Mouse (Mus musculus): ENCODE data around the gene Setdb1. TPM values are rescaled to one million over a fixed set of nuclear protein-coding genes. Genes with fewer than 3 reads are reported as not detected.
"Not testable (repeated sequence)": the region's sequence is repeated elsewhere in the genome, so short reads cannot be mapped to it uniquely, and the experiment has no call there.

Gene Setdb1
- total RNA-seq (2021) = 27.1 and 28.0 TPM in 2 replicates
- long read RNA-seq, experiment 1, full-length matches to known transcripts = 9 of 23 reads
- long read RNA-seq, experiment 1, partial matches to known transcripts = 3 of 23 reads
- long read RNA-seq, experiment 1, other reads (novel, unspliced or antisense) = 11 of 23 reads
- long read RNA-seq, experiment 2, full-length matches to known transcripts = 2 of 15 reads
- long read RNA-seq, experiment 2, partial matches to known transcripts = 10 of 15 reads
- long read RNA-seq, experiment 2, other reads (novel, unspliced or antisense) = 3 of 15 reads

DNA sequence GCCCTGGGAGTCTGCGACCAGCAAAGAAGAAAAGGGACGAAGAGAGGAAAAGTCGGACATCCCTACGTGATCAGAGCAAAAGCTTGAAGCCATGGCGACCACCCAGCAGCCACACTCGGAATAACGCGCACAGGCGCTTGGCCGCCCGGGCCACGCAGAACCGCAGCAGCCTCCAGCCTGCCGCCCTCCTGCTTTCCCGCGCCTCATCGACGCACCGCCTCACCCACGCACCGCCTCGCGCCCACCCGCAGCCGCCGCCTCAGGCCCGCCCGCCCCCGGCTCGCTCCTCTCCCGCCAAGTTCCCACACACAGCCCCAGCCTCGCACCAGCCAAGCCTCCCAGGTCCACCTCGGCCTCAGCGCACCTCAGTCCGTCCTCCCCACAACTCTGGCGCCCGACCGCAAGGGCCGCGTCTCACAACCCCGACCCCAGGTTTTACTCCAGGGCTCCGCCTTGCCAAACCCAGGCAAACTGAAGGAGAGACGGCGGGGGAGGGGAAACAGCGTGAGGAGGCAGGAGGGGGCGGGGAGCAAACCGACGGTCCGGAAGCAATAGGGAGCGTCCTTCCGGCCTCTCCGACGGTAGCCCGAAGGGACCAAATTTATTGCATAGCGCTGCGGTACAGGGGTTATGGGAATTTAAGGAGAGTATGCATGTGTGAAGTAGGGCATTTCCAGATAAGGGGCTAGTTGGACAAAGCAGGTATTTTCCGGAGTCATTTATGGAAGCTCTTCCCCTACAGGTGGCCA is at the start of gene Setdb1:
Setdb1 (minus strand) TSS at position 502 of the 749 bp plus-strand sequence.
- DNase-seq = peak; percentile 98

DNA sequence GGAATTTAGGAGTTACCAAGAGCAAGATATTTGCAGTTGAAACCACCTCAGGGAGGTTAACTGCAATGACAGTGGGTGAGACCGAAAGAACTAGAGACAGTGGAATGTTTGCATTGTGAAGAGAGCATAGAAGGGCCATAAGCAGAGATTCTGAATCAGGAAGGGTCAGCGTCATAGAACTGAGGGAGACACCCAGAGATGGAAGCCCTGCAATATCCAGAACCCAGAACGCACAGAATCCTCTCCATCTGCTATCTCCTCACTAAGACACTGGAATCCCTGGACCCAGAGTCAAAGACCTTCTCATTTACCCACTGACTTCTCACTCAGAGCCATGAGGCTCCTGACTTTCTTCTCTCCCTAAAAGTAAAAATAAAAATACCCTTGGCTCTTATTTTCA is 45.7 kb upstream of the Setdb1 start, which contains the start of gene 4930558C23Rik:
4930558C23Rik (minus strand) TSS at position 101 of the 400 bp plus-strand sequence.
- DNase-seq = no peak

DNA sequence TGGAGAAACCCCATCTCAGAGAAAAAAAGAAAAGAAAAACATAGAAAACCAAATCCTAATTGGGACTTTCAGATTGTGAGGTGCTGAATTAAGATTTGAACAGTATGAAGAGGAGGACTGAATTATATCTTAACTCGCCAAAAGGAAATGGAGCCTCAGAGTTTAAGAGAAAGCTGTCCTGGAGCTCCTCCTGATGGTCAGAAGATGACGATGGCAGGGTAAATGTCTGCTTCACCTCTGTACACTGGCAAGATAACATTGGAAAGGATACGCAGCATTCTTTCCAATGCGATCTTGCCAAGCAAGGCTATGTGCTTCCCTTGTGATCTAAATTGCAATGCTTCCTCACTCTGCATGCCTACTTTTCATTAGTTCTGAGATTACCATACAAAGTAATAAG is 37.4 kb upstream of the Setdb1 start:
- peak; percentile 18 for DNase-seq

DNA sequence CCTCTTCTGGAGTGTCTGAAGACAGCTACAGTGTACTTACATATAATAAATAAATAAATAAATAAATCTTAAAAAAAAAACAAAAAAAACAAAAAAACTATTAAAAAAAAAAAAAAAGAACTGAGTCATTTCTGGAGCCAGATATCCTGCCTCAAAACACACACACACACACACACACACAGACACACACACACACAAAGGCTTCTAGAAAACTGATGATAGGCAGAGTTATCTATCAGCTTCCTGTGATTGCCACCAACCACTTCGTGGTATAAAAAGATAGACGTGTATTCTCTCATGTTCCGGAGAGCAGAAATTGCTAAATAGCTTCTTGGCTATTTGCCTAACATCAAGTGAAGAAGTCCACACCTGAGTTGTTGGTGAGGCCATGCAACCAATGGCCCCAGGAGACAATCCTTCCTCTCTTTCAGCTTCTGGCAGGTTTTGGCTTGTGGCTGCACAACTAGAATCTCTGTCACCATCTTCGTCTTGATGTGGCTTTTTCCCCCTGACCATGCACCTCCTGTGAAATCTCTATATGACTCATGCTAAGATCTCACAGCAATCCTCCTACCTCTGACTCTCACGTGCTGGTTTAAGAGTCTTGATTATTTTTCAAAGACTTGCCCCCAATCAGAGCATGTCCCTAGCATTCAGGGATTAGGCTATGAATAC is 28.5 kb upstream of the Setdb1 start:
- no peak for DNase-seq

DNA sequence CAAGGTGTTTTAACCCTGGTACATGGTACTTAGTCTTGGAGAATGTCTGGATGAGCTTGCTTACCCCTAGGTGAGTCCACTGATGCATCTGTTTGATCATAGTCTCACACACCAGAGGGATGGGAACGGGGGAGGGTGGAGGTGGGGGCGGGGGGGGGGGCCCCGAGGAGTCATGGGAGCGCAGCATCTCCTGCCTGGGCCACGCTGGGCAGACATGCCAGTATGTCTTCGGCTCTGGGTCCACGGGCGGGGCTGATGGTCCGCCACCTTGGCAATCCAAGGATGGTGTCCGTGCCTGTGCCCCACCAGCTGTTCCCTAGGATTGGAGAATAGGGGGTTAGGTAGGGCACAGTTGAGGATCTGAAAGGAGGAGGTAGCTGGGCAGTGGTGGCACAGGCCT is 16.2 kb upstream of the Setdb1 start:
- no peak for DNase-seq

DNA sequence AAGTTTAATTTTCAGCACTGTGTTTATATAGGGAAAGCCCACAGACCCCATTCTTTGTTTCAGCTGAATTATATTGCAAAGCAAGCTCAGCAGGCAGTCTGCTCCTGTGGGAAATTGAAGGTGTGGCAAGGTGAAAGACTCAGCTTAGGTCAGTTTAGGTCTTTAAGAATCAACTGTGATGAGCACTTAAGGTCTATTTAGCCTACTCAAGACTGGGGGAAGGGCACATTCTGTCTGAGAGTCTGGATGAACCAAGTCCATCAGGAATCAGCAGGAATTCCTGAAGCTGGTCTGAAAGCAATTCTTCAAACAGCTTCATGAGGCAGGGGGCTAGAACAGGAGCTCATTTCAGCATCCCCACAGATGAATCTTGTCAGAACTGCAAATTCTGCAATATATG is 13.1 kb upstream of the Setdb1 start:
- DNase-seq = no peak

DNA sequence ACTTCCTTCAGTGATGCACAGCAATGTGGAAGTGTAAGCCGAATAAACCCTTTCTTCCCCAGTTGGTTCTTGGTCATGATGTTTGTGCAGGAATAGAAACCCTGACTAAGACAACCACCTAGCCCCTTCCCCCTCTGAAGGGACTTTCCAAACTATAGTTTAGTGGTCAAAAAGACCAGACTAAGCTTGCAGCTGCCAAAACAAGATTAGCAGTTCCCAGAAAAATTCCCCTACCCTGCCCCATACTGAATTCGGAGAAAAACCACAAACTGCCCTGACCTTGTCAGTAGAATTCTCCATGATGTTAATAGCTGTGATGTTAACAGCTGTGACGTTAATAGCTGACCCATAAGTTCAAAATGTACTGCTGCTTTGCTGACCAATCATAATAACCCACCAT is 3.3 kb upstream of the Setdb1 start:
- DNase-seq = not testable (repeated sequence)

DNA sequence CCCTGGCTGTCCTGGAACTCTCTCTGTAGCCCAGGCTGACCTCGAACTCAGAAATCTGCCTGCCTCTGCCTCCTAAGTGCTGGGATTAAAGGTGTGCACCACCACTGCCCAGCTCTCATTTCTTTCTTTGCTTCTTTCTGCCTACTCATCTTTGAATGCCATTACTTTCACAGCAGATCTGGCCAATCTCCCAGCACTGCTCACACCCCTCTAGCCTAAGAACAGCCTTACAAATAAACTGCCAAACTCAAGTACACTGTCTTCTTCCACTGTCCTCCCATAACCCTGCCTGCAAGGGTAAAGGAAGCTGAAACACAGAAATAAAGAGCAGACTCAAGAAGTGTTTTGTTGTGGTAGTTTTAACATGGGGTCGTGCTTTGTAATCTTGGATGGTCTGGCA is 744 bp upstream of the Setdb1 start:
- DNase-seq = no peak

DNA sequence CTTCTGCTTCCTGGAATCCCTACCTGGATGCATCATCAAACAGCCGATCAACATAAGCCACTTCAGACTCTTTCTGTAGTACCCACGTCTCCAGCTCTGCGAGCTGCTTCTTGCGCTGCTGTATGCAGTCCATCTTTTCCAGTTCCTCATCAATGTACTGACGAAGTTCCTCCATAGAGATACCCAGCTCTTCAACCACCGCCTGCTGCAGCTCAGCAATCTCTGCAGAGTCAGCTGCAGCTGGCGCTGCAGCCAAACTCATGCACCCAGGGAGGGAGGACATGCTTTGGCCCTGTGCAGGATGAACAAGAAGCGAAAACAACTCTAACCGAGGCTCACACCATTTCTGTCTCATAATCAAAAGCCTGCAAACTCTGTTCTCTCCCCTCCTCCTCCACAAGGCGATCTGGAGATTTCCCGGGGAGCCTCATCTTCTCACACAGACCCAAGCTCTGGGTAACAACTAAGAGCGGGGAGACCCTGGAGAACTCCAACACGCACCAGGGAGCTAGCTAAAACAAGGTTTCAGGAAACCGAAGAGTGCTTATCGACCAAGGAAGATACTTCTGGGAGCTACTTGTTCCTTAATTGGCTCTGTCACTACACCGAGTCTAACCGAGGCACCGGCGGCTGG is 974 bp downstream of the Setdb1 start:
- not testable (repeated sequence) for DNase-seq

DNA sequence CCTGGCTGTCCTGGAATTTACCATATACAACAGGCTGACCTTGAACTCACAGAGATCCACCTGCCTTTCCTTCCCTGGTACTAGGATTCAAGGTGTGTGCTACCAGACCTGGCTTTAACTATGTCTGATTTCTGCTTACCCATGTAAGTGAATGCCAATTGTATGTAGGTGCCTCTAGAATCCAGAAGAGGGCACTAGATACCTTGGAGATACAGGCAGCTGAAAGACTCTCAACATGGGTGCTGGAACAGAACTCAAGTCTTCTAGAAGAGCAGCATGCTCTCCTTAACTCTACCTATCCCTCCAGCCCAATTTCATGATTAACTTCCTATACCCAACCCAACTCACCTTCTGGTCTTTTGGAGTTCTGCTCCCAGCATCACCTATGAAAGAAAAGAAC is 7.5 kb downstream of the Setdb1 start:
- peak; percentile 11 for DNase-seq

DNA sequence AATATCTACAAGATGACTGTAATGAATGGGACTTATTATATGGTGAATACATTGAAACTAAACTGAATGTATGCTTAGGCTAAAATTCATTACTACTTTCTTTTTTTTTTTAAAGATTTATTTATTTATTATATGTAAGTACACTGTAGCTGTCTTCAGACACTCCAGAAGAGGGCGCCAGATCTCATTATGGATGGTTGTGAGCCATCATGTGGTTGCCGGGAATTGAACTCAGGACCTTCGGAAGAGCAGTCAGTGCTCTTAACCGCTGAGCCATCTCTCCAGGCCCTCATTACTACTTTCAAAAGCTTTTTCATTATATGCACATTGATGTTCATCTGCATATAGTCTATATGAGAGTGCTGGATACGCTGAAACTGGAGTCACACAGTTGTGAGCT is 8.7 kb downstream of the Setdb1 start:
- DNase-seq = not testable (repeated sequence)

DNA sequence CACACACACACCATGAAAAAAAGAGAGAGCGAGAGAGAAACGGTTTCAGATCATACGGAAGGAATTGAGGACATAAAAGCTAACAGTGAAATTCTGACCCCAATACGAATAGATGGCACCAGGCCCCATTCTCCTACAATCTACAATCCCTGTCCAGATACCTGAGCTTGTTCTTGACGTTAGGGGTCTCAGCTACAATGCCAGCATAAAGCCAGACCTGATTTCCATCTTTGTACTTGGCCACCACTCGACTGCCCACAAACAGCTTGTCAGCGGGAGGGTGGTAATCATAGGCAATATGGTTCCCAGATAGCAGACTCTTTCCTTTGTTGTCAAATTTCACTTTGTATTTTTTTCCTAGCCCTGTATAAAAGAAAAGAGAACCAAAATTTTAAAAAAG is 10.5 kb downstream of the Setdb1 start:
- no peak for DNase-seq

DNA sequence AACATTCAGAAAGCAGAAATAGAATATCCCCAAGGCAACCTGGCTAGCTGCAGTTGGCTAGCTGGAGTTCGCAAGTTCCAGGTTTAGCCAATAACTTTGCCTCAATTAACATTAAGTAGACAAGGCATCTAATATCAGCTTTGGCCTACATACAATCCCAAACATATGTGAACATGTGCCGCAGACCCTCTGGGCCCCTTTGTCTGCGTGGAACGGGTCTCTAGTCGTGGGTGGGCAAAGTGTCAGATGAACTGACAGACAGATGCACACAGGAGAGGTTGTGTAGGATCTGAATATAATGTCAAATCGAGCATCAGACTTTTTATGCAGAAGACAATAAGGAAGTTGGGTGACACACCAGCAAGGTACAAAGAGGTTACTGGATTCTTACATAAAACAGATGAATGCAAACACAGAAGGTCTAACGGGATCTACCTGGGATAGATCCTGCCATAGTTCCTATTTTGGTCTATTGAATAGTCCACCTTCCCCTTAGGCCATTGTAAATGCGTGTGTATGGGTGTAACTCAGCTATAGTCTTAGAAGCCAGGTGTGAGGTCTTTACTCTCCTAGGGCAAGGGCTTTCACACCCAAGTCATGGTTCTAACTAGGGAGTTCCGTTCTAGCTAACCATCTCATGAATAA is 13.5 kb downstream of the Setdb1 start:
- not testable (repeated sequence) for DNase-seq

DNA sequence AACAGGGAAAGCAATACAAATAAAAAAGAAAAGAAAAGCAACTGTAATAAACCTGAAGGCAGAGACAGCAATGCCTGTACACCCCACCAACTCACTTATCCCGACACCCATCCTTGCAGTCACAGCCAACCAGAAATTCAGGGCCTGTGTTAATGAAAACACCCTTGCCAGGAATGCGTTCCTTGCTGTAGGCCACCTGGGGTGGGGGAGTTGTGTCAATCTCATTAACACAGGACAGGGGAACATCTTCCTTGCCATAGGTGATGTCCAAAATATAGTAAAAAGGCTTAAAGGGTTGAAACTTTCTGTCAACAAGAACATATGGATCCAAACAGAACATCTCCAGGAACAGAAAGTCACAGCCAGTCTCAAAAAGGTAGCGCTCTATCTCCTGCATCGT is 18.8 kb downstream of the Setdb1 start:
- no peak for DNase-seq

DNA sequence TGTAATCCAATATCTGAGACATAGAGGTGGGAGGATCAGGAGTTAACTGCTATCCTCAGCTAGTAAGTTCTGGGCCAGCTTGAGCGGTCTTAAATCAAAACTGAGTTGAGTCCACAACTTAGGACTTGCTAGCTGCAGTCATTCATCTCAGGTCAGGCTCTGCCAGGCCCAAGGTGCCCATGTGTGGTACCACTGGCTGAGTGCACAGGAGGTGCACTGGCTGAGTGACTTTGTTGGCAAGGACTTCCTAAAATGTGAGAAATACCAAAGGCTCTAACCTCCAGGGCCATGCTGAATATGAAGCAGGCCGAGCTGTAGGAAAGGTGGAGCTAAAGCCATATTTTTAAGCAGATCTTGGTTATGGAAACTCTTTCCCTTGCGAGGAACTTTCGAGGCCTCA is 19.7 kb downstream of the Setdb1 start:
- no peak for DNase-seq

DNA sequence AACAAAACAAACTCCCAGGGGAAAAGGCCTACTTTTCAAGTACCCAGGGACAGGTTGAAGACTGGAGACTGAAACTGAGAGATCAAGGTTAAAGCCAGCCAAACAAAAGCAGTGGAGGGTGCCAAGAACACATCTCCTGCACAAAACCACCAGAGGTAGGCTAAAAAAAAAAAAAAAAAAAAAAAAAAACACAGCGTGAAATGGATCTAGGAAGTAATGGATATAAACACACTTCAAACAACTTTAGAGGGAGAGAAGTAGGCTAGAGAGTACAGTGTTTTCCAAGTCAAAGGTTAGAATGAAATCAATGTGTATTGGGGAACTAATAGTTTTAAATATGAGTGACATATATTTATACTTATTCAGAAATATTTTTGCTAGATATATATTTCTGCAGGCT is 25.5 kb downstream of the Setdb1 start:
- no peak for DNase-seq

DNA sequence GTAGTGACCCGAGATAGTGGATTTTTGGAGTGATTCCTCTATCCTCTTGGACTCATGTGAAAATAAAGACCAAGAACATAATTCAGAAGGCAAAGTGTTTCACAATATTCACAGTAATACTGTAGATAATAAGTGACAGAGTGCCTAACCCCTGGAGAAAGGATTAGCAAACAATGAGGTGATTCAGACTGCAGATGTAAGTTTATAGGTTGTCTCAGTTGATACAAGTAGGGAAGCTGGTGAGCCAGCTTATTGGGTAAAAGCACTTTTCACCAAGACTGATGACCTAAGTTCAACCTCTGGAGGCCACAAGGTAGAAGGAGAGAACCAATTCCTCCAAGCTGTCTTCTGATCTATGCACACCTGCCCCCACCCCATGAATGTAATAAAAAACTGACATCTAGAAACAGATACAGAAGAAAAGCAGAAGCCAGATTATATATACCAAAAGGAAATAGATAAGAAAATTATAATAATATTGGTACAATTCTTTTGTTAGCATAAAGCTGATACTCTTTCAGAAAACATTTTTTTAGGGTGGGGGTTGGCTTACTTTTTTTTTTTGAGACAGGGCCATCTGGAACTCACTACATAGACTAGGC is 28.1 kb downstream of the Setdb1 start:
- DNase-seq = no peak

DNA sequence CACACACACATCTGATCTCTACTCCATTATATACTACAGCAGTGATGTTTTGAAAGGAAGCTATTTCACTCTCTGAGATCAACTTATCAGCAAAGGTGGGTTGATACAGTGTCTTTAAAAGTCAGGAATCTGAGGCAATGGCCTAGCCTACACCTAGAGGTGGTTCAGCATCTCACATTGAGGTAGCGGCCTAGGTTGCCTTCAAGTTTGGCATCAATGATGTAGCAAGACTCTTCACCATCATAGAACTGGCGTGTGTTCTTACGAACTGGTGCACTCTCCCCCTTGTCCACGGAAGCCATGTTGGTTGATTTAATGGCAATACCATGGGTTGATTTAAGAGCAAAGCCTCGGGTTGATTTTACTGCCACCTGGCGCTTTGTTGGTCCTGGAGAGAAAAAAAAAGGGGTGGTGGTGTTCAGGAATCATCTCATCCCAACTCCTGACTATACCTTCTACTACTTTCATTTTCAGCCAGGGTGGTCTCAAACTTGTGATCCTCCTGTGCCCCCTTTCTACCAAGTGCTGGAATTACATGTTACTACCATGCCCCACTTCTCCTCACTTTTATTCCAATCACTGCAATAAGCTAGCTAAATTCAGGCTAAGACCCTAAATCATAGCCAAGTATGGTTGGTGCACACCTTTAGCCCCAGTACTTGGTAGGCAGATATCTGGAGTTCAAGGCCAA is 32.4 kb downstream of the Setdb1 start:
- DNase-seq = no peak

DNA sequence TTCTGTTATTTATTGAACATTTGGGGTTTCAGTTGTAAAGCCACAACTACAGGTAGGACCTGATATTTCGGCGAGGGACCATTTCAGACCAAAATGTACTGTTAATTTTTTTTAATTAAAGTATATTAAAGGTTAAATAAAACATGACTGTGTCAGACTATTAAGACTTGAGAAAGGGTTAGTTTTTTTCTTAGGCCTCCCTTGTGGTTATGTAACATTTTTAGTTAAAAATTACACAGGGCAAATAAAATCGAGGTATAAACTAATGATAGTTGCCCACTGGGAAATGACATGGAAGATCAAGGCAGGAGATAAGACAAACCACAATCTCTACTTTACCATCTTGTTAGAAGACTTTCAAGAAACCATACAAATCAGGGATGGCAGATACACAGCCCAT is 33.6 kb downstream of the Setdb1 start:
- no peak for DNase-seq

DNA sequence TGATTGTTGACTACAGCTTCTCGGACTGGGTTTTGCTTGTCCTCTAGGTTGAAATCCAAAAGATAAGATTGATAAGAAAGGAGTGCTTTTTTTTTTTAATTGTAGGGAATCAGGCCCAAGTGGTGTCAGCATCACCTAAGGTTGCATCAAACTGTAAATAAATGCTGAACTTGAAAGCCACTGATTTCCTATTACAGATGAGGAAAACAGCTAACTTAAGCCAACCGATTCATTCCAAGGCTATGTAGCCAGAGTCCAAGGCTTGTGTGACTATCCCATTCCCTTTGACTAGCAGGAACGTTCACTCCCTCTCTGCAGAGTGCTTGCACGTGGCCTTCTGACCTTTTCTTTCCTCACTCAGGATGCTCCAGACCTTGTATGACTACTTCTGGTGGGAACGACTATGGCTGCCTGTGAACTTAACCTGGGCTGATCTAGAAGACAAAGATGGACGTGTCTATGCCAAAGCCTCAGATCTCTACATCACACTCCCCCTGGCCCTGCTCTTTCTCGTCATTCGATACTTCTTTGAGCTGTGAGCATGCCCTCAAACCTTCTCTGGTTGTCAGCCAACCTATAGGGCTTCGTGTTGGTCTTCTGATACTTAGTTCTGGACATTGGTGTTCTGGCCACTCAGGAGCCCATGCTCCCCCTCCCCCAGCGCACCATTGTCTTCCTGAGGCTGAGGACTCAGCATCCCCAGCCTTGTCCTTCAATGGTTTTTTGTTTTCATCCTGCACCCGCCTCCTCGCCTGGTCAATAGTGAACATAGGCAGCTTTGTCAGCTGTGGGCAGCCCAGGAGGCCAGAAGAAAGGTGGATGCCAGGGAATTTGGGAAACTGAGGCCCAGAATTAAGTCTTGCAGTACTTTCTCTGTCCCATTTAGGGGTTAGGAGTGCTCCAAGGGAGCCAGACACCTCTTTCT is 37.0 kb downstream of the Setdb1 start:
- DNase-seq = peak; percentile 40
